ENCODE assay signal across 14 mouse cellular contexts in the genomic region with DNA sequence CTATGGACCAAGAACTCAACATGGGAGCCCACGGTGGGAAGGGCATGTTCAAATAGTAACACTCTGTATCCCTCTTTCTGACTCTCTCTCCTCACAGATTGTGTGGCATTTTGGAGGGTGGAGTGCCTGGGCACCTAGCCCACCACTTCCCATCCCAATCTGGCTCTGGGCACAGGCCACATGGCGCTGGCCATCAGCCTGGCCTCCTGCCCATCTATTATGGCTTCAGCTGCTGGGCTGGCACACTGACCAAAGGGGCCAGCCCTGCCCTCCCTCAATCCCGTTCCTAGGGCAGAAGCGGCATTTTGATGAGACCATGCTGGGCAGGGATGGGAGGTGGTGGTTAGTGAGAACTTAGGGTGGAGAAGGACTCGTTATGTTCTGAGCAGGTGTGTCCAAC. TPM values are rescaled to one million over a fixed set of nuclear protein-coding genes. Genes with fewer than 3 reads are reported as not detected.
DNase-seq lines count a peak whose midpoint lies in the region; ATAC-seq and TF ChIP-seq lines count a peak whose summit lies in the region.
"Had no signal": no experiment of that assay in that cellular context is flagged by ENCODE, and none has a peak within 500 bp of the region (broad histone marks: within the 10 kb centered on the region; RNA-seq: fewer than 3 reads in every experiment).

No protein-coding gene starts in this region.

- no peak for ATAC-seq in liver, embryonic 11.5 days (replicated peaks; ENCODE audit: low FRiP score)
- ATAC-seq: inflammation-experienced regulatory T-cells, adult 6 months had no signal

- H3K4me2 ChIP-seq in liver, embryonic 11.5 days = no peak overlapping the region
- H3K4me2 ChIP-seq: liver, embryonic 13.5 days; neural tube, embryonic 12.5 days had no signal

- no peak overlapping the region for H3K9ac ChIP-seq in liver, embryonic 11.5 days (ENCODE audit: low read depth, low read length)
- H3K9ac ChIP-seq: liver, embryonic 13.5 days; neural tube, embryonic 12.5 days had no signal

- H3K4me3 ChIP-seq in layer of hippocampus, adult 2 months = no peak overlapping the region
- H3K4me3 ChIP-seq in liver, embryonic 11.5 days (ENCODE audit: low read depth, low read length) = no peak overlapping the region
- H3K4me3 ChIP-seq: liver, embryonic 13.5 days; neural tube, embryonic 12.5 days had no signal

- 75% methylated on average over 5 of the region's 5 CpGs for WGBS in liver, embryonic 11.5 days

- H3K27me3 ChIP-seq in liver, embryonic 11.5 days (replicated peaks; ENCODE audit: control insufficient read depth, insufficient read depth, low read length) = peaks cover 45% of the 10 kb centered on the region

- no peak for TF ChIP-seq CTCF in brain, embryonic 14.5 days (IDR thresholded peaks at IDR 0.05; ENCODE audit: borderline replicate concordance, extremely low read depth, insufficient read depth, insufficient read length)
- TF ChIP-seq CTCF in layer of hippocampus, adult 2 months (conservative IDR thresholded peaks at IDR 0.05) = no peak

- peak overlapping the region; percentile 94 for H3K27ac ChIP-seq in layer of hippocampus, adult 2 months
- H3K27ac ChIP-seq in liver, embryonic 11.5 days (ENCODE audit: low read depth, low read length) = no peak overlapping the region
- H3K27ac ChIP-seq: liver, embryonic 13.5 days; macrophage had no signal

- TF ChIP-seq POLR2A in brain, embryonic 14.5 days (IDR thresholded peaks at IDR 0.05; ENCODE audit: borderline replicate concordance, extremely low read depth, insufficient read depth, insufficient read length, poor library complexity, severe bottlenecking) = no peak

- no peaks in the 10 kb centered on the region for H3K4me1 ChIP-seq in liver, embryonic 11.5 days (replicated peaks; ENCODE audit: control insufficient read depth, insufficient read depth, low read length)
- H3K4me1 ChIP-seq: liver, embryonic 13.5 days had no signal

- DNase-seq in layer of hippocampus, adult 11-12 months (ENCODE audit: low spot score) = peak; percentile 70
- DNase-seq in layer of hippocampus, adult 9-10 months (ENCODE audit: low spot score) = no peak
- DNase-seq in brain, embryonic 14.5 days (ENCODE audit: low read depth) = peak; percentile 72
- peak; percentile 97 for DNase-seq in cerebellum, adult 8-10 months
- DNase-seq in layer of hippocampus, adult 2 months (ENCODE audit: low spot score in 2 of 2) = peak; percentile 56 to 60
- no peak for DNase-seq in liver, embryonic 11.5 days (ENCODE audit: low spot score)
- no peak for DNase-seq in spleen, postnatal 10 days (ENCODE audit: low spot score in 2 of 2)
- no peak for DNase-seq in urinary bladder, postnatal 36 days (ENCODE audit: low spot score in 2 of 2)
- DNase-seq: kidney, postnatal 4 days; liver, embryonic 13.5 days; thymus, postnatal 4 days had no signal

- H3K36me3 ChIP-seq in liver, embryonic 11.5 days (ENCODE audit: control insufficient read depth, insufficient read depth, low read length) = no peaks in the 10 kb centered on the region
- H3K36me3 ChIP-seq: liver, embryonic 13.5 days; neural tube, embryonic 12.5 days had no signal

- H3K9me3 ChIP-seq in liver, embryonic 11.5 days (ENCODE audit: control insufficient read depth, low read length) = no peaks in the 10 kb centered on the region
- H3K9me3 ChIP-seq: liver, embryonic 13.5 days; neural tube, embryonic 12.5 days had no signal

RNA-seq across cellular contexts. Expression of gene Calcoco1, which starts 11.3 kb away (rescaled TPM):
- polyA plus RNA-seq in brain, embryonic 14.5 days (2012; rRNA removed) = 46.2 and 48.4 TPM in 2 replicates
- 10 to 100 TPM; 95.4 to 96.9 TPM for total RNA-seq in layer of hippocampus, adult 2 months (2021)
- polyA plus RNA-seq in liver, embryonic 11.5 days (2014; fragmentation: Nextera tagmentation; extraction: Ambion mirVana) = 15.0 and 16.2 TPM in 2 replicates

Comparison
In these comparisons a context has a peak if more than half of its experiments do, and no peak if none do; other contexts are left out.
1. DNase-seq: peak in layer of hippocampus, adult 11-12 months (single experiment), brain, embryonic 14.5 days (single experiment), cerebellum, adult 8-10 months (single experiment) and layer of hippocampus, adult 2 months (2 of 2); none in layer of hippocampus, adult 9-10 months (single experiment), liver, embryonic 11.5 days (single experiment), spleen, postnatal 10 days (0 of 2) and urinary bladder, postnatal 36 days (0 of 2).